Mouse (Mus musculus) cerebellum, adult 9-11 months (tissue): ENCODE measurements at regions not wholly inside any gene's neighbourhood (a gene's known extent, or its start where the extent isn't known, plus 50 kb on each side); places are given as distances from the start of the nearest gene placed in this dataset.

Experiments
- DNase-seq: peaks from one replicate; pipeline ENCODE4 v3.0.0; 2022

- DNase-seq = no peak
Observed at GRCm38 (mm10) chr3:117520461-117520860, 54.2 kb upstream of the Plppr5 start.

- DNase-seq = no peak
Observed at GRCm38 (mm10) chr3:117508090-117508489, 66.5 kb upstream of the Plppr5 start.

- DNase-seq = no peak
Observed at GRCm38 (mm10) chr3:117506151-117506723, 68.4 kb upstream of the Plppr5 start.

GRCm38 (mm10) chr3:117501107-117501506 is 73.5 kb upstream of the Plppr5 start:
- no peak for DNase-seq

- DNase-seq = no peak
Observed at GRCm38 (mm10) chr3:117498138-117498897, 76.3 kb upstream of the Plppr5 start.

- DNase-seq = no peak
Observed at GRCm38 (mm10) chr3:117494118-117494517, 80.5 kb upstream of the Plppr5 start.

- DNase-seq = no peak
Observed at GRCm38 (mm10) chr3:117487281-117488027, 87.2 kb upstream of the Plppr5 start.

GRCm38 (mm10) chr3:117486351-117486750 is 88.3 kb upstream of the Plppr5 start:
- DNase-seq = no peak

- no peak for DNase-seq
Observed at GRCm38 (mm10) chr3:117480131-117480530, 94.5 kb upstream of the Plppr5 start.

GRCm38 (mm10) chr3:117459507-117459906 is 98.8 kb upstream of the Plppr4 start:
- DNase-seq = no peak

- no peak for DNase-seq
Observed at GRCm38 (mm10) chr3:117450559-117450958, 89.9 kb upstream of the Plppr4 start.

- no peak for DNase-seq
Observed at GRCm38 (mm10) chr3:117441887-117442286, 81.2 kb upstream of the Plppr4 start.

- DNase-seq = no peak
Observed at GRCm38 (mm10) chr3:117440294-117440693, 79.6 kb upstream of the Plppr4 start.

- DNase-seq = peak; percentile 37
Observed at GRCm38 (mm10) chr3:117438473-117439114, 77.9 kb upstream of the Plppr4 start.

- no peak for DNase-seq
Observed at GRCm38 (mm10) chr3:117424526-117424925, 63.9 kb upstream of the Plppr4 start.

- DNase-seq = no peak
Observed at GRCm38 (mm10) chr3:117412896-117413747, 52.4 kb upstream of the Plppr4 start.
